Mouse (Mus musculus) limb, embryonic 11.5 days (tissue): Measurements from ENCODE around the gene Olfr1497. TPM values are rescaled to one million over a fixed set of nuclear protein-coding genes. Genes with fewer than 3 reads are reported as not detected.
"Not testable (repeated sequence)": the region's sequence is repeated elsewhere in the genome, so short reads cannot be mapped to it uniquely, and the experiment has no call there.

Experiments
- ATAC-seq: fragments of 200-750 bp; cut with Nextera tagmentation; 2 replicates; pipeline ENCODE4 v1.8.0; 2017; ENCODE audit warnings: low read depth; ENCODE audit not compliant: insufficient number of reproducible peaks, low FRiP score, low TSS enrichment
- DNase-seq: peaks from one replicate; pipeline ENCODE4 v3.0.0-alpha.2; 2015; ENCODE audit warnings: low spot score
- H3K27ac ChIP-seq: fragments of 300-500 bp; sonication (generic); replicated peaks from 2 replicates; pipeline ENCODE4 v1.5.1; 2014; ENCODE audit warnings: low read depth, mild to moderate bottlenecking, low read length
- H3K27me3 ChIP-seq: fragments of 300-500 bp; sonication (generic); 2 replicates; pipeline ENCODE4 v1.6.1; 2014; ENCODE audit warnings: mild to moderate bottlenecking, low read length, mixed read lengths; ENCODE audit not compliant: control insufficient read depth, insufficient read depth
- H3K36me3 ChIP-seq: fragments of 300-500 bp; sonication (generic); 2 replicates; pipeline ENCODE4 v1.6.1; 2014; ENCODE audit warnings: mild to moderate bottlenecking, low read length, moderate library complexity, mixed read lengths; ENCODE audit not compliant: control insufficient read depth, insufficient read depth
- H3K4me1 ChIP-seq: fragments of 300-500 bp; sonication (generic); 2 replicates; pipeline ENCODE4 v1.6.1; 2014; ENCODE audit warnings: low read length, mixed read lengths; ENCODE audit not compliant: control insufficient read depth, insufficient read depth
- H3K4me2 ChIP-seq: fragments of 300-500 bp; sonication (generic); 2 replicates; pipeline ENCODE4 v1.6.1; 2014; ENCODE audit warnings: low read depth, mild to moderate bottlenecking, moderate library complexity; ENCODE audit not compliant: severe bottlenecking
- H3K4me3 ChIP-seq: fragments of 300-500 bp; sonication (generic); 2 replicates; pipeline ENCODE4 v1.5.1; 2014; ENCODE audit warnings: low read depth, low read length
- H3K9ac ChIP-seq: fragments of 300-500 bp; sonication (generic); 2 replicates; pipeline ENCODE4 v1.6.1; 2014; ENCODE audit warnings: mild to moderate bottlenecking, low read length
- H3K9me3 ChIP-seq: fragments of 300-500 bp; sonication (generic); 2 replicates; pipeline ENCODE4 v1.6.1; 2016; ENCODE audit warnings: low read length; ENCODE audit not compliant: control insufficient read depth
- WGBS: fragments of 180-500 bp; shearing (Covaris S2); extraction: QIAGEN DNeasy Blood & Tissue Kit; methylation state at CpG from one replicate; pipeline ENCODE4 v1.1.7; 2014; 5-methylcytosine and 5-hydroxymethylcytosine counted together
- polyA plus RNA-seq: library from polyadenylated mRNA; unstranded; fragments of >200 nt; fragmentation: Nextera tagmentation; extraction: Ambion mirVana; gene quantifications from 2 replicates; pipeline ENCODE4 v1.2.1, GENCODE M21; 2014

Gene Olfr1497
- polyA plus RNA-seq: not detected in 2 replicates

- no peaks in the 10 kb centered on the region for H3K27me3 ChIP-seq
- H3K4me2 ChIP-seq: no peak within 1 kb of the TSS
- DNase-seq (no peak), ATAC-seq (no peak)
- H3K9me3 ChIP-seq: no peaks in the 10 kb centered on the region
- H3K4me3 ChIP-seq: no peak within 1 kb of the TSS
- no peak within 1 kb of the TSS for H3K27ac ChIP-seq
- no peaks in the 10 kb centered on the region for H3K36me3 ChIP-seq
- H3K4me1 ChIP-seq: no peaks in the 10 kb centered on the region
- no peak within 1 kb of the TSS for H3K9ac ChIP-seq
These were observed at the start of gene Olfr1497 for GRCm38 (mm10) chr19:13798102-13798501. TSS of gene Olfr1497 (minus strand) at chr19:13798202.

- Histone ChIP-seq H3K27me3 (no peaks in the 10 kb centered on the region), H3K9ac (no peak within 1 kb of the TSS), H3K27ac (no peak within 1 kb of the TSS), H3K4me1 (no peaks in the 10 kb centered on the region), H3K9me3 (no peaks in the 10 kb centered on the region), H3K36me3 (no peaks in the 10 kb centered on the region), H3K4me3 (no peak within 1 kb of the TSS), H3K4me2 (no peak within 1 kb of the TSS)
- DNase-seq (no peak), ATAC-seq (no peak)
These were observed 32.4 kb upstream of the Olfr1497 start, which contains the start of gene Olfr1500 for GRCm38 (mm10) chr19:13830388-13830787. TSS of gene Olfr1500 (minus strand) at chr19:13830488.

GRCm38 (mm10) chr19:13828447-13828846, 30.4 kb upstream of the Olfr1497 start:
- ATAC-seq (no peak), DNase-seq (no peak)
- no peak overlapping the region for H3K4me3 ChIP-seq
- no peak overlapping the region for H3K4me2 ChIP-seq
- H3K9me3 ChIP-seq: no peaks in the 10 kb centered on the region
- no peaks in the 10 kb centered on the region for H3K4me1 ChIP-seq
- no peaks in the 10 kb centered on the region for H3K27me3 ChIP-seq
- H3K27ac ChIP-seq: no peak overlapping the region
- WGBS: 83% methylated on average over 3 of the region's 3 CpGs
- H3K9ac ChIP-seq: no peak overlapping the region
- no peaks in the 10 kb centered on the region for H3K36me3 ChIP-seq

GRCm38 (mm10) chr19:13820847-13821246, 22.8 kb upstream of the Olfr1497 start:
- no peaks in the 10 kb centered on the region for H3K27me3 ChIP-seq
- no peak for ATAC-seq
- 71% methylated on average over 5 of the region's 5 CpGs for WGBS

GRCm38 (mm10) chr19:13819347-13819746, 21.3 kb upstream of the Olfr1497 start, which contains the start of gene Olfr1499:
TSS of gene Olfr1499 (minus strand) at chr19:13819447.
- H3K36me3 ChIP-seq: no peaks in the 10 kb centered on the region
- H3K4me3 ChIP-seq: no peak within 1 kb of the TSS
- no peaks in the 10 kb centered on the region for H3K4me1 ChIP-seq
- no peak for DNase-seq
- no peak within 1 kb of the TSS for H3K4me2 ChIP-seq
- no peaks in the 10 kb centered on the region for H3K9me3 ChIP-seq
- no peak for ATAC-seq
- H3K9ac ChIP-seq: no peak within 1 kb of the TSS
- H3K27ac ChIP-seq: no peak within 1 kb of the TSS
- no peaks in the 10 kb centered on the region for H3K27me3 ChIP-seq

More at GRCm38 (mm10) chr19:13820847-13821246, 22.8 kb upstream of the Olfr1497 start:
- H3K9ac ChIP-seq: no peak overlapping the region
- no peaks in the 10 kb centered on the region for H3K4me1 ChIP-seq
- no peak for DNase-seq
- no peaks in the 10 kb centered on the region for H3K36me3 ChIP-seq
- H3K9me3 ChIP-seq: no peaks in the 10 kb centered on the region
- H3K4me3 ChIP-seq: no peak overlapping the region
- no peak overlapping the region for H3K4me2 ChIP-seq
- H3K27ac ChIP-seq: no peak overlapping the region

GRCm38 (mm10) chr19:13818827-13819226, 20.8 kb upstream of the Olfr1497 start:
- no peaks in the 10 kb centered on the region for H3K4me1 ChIP-seq
- H3K4me2 ChIP-seq: no peak overlapping the region
- H3K9ac ChIP-seq: no peak overlapping the region
- DNase-seq: no peak
- H3K36me3 ChIP-seq: no peaks in the 10 kb centered on the region
- no peak overlapping the region for H3K4me3 ChIP-seq
- H3K27ac ChIP-seq: no peak overlapping the region
- 35% methylated on average over 5 of the region's 5 CpGs for whole genome bisulfite sequencing
- no peak for ATAC-seq
- no peaks in the 10 kb centered on the region for H3K9me3 ChIP-seq
- no peaks in the 10 kb centered on the region for H3K27me3 ChIP-seq

- 52% methylated on average over 2 of the region's 2 CpGs for WGBS
- H3K4me3 ChIP-seq: no peak overlapping the region
- no peaks in the 10 kb centered on the region for H3K4me1 ChIP-seq
- ATAC-seq (no peak), DNase-seq (no peak)
- no peak overlapping the region for H3K27ac ChIP-seq
- no peak overlapping the region for H3K9ac ChIP-seq
- no peaks in the 10 kb centered on the region for H3K9me3 ChIP-seq
- no peak overlapping the region for H3K4me2 ChIP-seq
- H3K27me3 ChIP-seq: no peaks in the 10 kb centered on the region
- H3K36me3 ChIP-seq: no peaks in the 10 kb centered on the region
These were observed 14.8 kb upstream of the Olfr1497 start for GRCm38 (mm10) chr19:13812823-13813222.

- 64% methylated on average over 1 of the region's 1 CpGs for WGBS
- not testable (repeated sequence) for H3K4me2 ChIP-seq, H3K4me3 ChIP-seq, H3K4me1 ChIP-seq, H3K9ac ChIP-seq, ATAC-seq, H3K36me3 ChIP-seq, DNase-seq, H3K9me3 ChIP-seq, H3K27ac ChIP-seq, H3K27me3 ChIP-seq
These were observed 7.5 kb upstream of the Olfr1497 start for GRCm38 (mm10) chr19:13805486-13805885.

GRCm38 (mm10) chr19:13777578-13777977, 20.4 kb downstream of the Olfr1497 start, which contains the start of gene Olfr1496:
TSS of gene Olfr1496 (plus strand) at chr19:13777878.
- no peak within 1 kb of the TSS for H3K4me2 ChIP-seq
- ATAC-seq: no peak
- WGBS: 89% methylated on average over 1 of the region's 1 CpGs

More at GRCm38 (mm10) chr19:13777578-13777977, 20.4 kb downstream of the Olfr1497 start, which contains the start of gene Olfr1496:
- no peak within 1 kb of the TSS for H3K27ac ChIP-seq
- no peaks in the 10 kb centered on the region for H3K4me1 ChIP-seq
- no peaks in the 10 kb centered on the region for H3K27me3 ChIP-seq
- H3K36me3 ChIP-seq: no peaks in the 10 kb centered on the region
- H3K9ac ChIP-seq: no peak within 1 kb of the TSS
- no peaks in the 10 kb centered on the region for H3K9me3 ChIP-seq
- no peak for DNase-seq
- no peak within 1 kb of the TSS for H3K4me3 ChIP-seq
